Mouse (Mus musculus) limb, embryonic 11.5 days (tissue): ENCODE measurements around the gene Gm44973. TPM values are rescaled to one million over a fixed set of nuclear protein-coding genes. Genes with fewer than 3 reads are reported as not detected.

ENCODE experiments used
- ATAC-seq: fragments of 200-750 bp; cut with Nextera tagmentation; 2 replicates; pipeline ENCODE4 v1.8.0; 2017; ENCODE audit warnings: low read depth; ENCODE audit not compliant: insufficient number of reproducible peaks, low FRiP score, low TSS enrichment
- DNase-seq: peaks from one replicate; pipeline ENCODE4 v3.0.0-alpha.2; 2015; ENCODE audit warnings: low spot score
- H3K27ac ChIP-seq: fragments of 300-500 bp; sonication (generic); replicated peaks from 2 replicates; pipeline ENCODE4 v1.5.1; 2014; ENCODE audit warnings: low read depth, mild to moderate bottlenecking, low read length
- H3K27me3 ChIP-seq: fragments of 300-500 bp; sonication (generic); 2 replicates; pipeline ENCODE4 v1.6.1; 2014; ENCODE audit warnings: mild to moderate bottlenecking, low read length, mixed read lengths; ENCODE audit not compliant: control insufficient read depth, insufficient read depth
- H3K36me3 ChIP-seq: fragments of 300-500 bp; sonication (generic); 2 replicates; pipeline ENCODE4 v1.6.1; 2014; ENCODE audit warnings: mild to moderate bottlenecking, low read length, moderate library complexity, mixed read lengths; ENCODE audit not compliant: control insufficient read depth, insufficient read depth
- H3K4me1 ChIP-seq: fragments of 300-500 bp; sonication (generic); 2 replicates; pipeline ENCODE4 v1.6.1; 2014; ENCODE audit warnings: low read length, mixed read lengths; ENCODE audit not compliant: control insufficient read depth, insufficient read depth
- H3K4me2 ChIP-seq: fragments of 300-500 bp; sonication (generic); 2 replicates; pipeline ENCODE4 v1.6.1; 2014; ENCODE audit warnings: low read depth, mild to moderate bottlenecking, moderate library complexity; ENCODE audit not compliant: severe bottlenecking
- H3K4me3 ChIP-seq: fragments of 300-500 bp; sonication (generic); 2 replicates; pipeline ENCODE4 v1.5.1; 2014; ENCODE audit warnings: low read depth, low read length
- H3K9ac ChIP-seq: fragments of 300-500 bp; sonication (generic); 2 replicates; pipeline ENCODE4 v1.6.1; 2014; ENCODE audit warnings: mild to moderate bottlenecking, low read length
- H3K9me3 ChIP-seq: fragments of 300-500 bp; sonication (generic); 2 replicates; pipeline ENCODE4 v1.6.1; 2016; ENCODE audit warnings: low read length; ENCODE audit not compliant: control insufficient read depth
- whole genome bisulfite sequencing: fragments of 180-500 bp; shearing (Covaris S2); extraction: QIAGEN DNeasy Blood & Tissue Kit; methylation state at CpG from one replicate; pipeline ENCODE4 v1.1.7; 2014; 5-methylcytosine and 5-hydroxymethylcytosine counted together
- polyA plus RNA-seq: library from polyadenylated mRNA; unstranded; fragments of >200 nt; fragmentation: Nextera tagmentation; extraction: Ambion mirVana; gene quantifications from 2 replicates; pipeline ENCODE4 v1.2.1, GENCODE M21; 2014

Gm44973 gene
- polyA plus RNA-seq, 1 experiment from 2014 or later: 0.45 TPM

DNA sequence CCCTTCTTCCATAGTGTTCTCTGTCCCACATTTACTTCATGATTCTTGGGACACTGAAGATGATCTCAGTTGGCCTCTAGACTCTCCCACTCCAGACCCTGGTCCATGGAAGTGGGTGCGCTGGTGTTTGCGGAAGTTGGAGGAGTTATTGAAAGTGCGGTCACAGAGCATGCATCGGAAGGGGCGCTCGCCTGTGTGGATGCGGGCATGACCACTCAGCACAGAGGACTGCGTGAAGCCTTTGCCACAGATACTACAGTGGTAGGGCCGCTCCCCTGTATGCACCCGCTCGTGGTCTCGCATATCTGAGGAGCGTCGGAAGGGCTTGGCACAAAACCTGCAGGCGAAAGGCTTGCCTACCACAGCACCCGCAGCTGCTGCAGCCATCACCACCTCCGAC, 20.3 kb downstream of the Gm44973 start:
- Histone ChIP-seq H3K9me3 (peaks cover 26% of the 10 kb centered on the region), H3K36me3 (peaks cover 38% of the 10 kb centered on the region)
- ATAC-seq: no peak

GRCm38 (mm10) chr7:5036136-5036535, 20.8 kb downstream of the Gm44973 start:
- Histone ChIP-seq H3K4me3 (no peak overlapping the region), H3K27me3 (no peaks in the 10 kb centered on the region), H3K4me2 (no peak overlapping the region), H3K9ac (no peak overlapping the region), H3K36me3 (peaks cover 33% of the 10 kb centered on the region), H3K9me3 (peaks cover 21% of the 10 kb centered on the region), H3K27ac (no peak overlapping the region), H3K4me1 (no peaks in the 10 kb centered on the region)
- 91% methylated on average over 9 of the region's 9 CpGs for WGBS
- DNase-seq (no peak), ATAC-seq (no peak)

More for the DNA sequence above, 20.3 kb downstream of the Gm44973 start:
- DNase-seq: no peak
- Histone ChIP-seq H3K4me1 (no peaks in the 10 kb centered on the region), H3K27ac (no peak overlapping the region), H3K4me2 (no peak overlapping the region), H3K4me3 (no peak overlapping the region), H3K9ac (no peak overlapping the region), H3K27me3 (no peaks in the 10 kb centered on the region)
- 96% methylated on average over 17 of the region's 17 CpGs for WGBS

DNA sequence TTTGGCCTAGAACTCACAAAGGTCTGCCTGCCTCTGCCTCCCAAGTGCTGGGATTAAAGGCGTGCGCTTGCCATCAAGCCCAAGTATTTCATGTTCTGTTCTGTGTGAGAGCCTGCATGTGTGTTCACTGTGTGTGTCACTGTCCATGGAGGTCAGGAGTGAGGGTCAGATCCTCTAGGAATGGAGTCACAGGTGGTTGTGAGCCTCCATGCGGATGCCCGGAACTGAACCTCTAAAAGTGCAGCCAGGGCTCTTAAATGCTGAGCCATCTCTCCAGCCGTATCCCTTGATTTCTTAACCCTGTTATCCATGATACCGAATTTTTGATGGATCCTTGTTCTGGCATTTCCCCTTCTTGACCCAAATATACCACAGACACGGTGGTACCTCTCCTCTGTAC, 21.7 kb downstream of the Gm44973 start:
- no peak overlapping the region for H3K4me2 ChIP-seq
- peaks cover 12% of the 10 kb centered on the region; the same call in 1 of the 2 replicates for H3K9me3 ChIP-seq
- ATAC-seq (no peak), DNase-seq (no peak)
- H3K27me3 ChIP-seq: no peaks in the 10 kb centered on the region
- H3K36me3 ChIP-seq: peaks cover 24% of the 10 kb centered on the region
- H3K4me3 ChIP-seq: no peak overlapping the region
- no peak overlapping the region for H3K9ac ChIP-seq
- no peak overlapping the region for H3K27ac ChIP-seq
- H3K4me1 ChIP-seq: no peaks in the 10 kb centered on the region
- WGBS: 91% methylated on average over 7 of the region's 7 CpGs

GRCm38 (mm10) chr7:5037467-5037866, 22.2 kb downstream of the Gm44973 start:
- WGBS: 89% methylated on average over 8 of the region's 8 CpGs
- H3K27ac ChIP-seq: no peak overlapping the region
- DNase-seq: no peak
- no peaks in the 10 kb centered on the region for H3K27me3 ChIP-seq
- H3K4me2 ChIP-seq: peak overlapping the region; percentile 48
- H3K4me3 ChIP-seq: no peak overlapping the region; the same call in 1 of the 2 replicates
- H3K4me1 ChIP-seq: no peaks in the 10 kb centered on the region
- H3K9me3 ChIP-seq: peaks cover 8% of the 10 kb centered on the region; the same call in 1 of the 2 replicates
- H3K36me3 ChIP-seq: peaks cover 19% of the 10 kb centered on the region
- ATAC-seq: no peak
- no peak overlapping the region for H3K9ac ChIP-seq

- Histone ChIP-seq H3K4me2 (peak within 1 kb of the TSS; percentile 48), H3K27ac (peak within 1 kb of the TSS; percentile 81), H3K9ac (peak within 1 kb of the TSS; percentile 66), H3K4me3 (peak within 1 kb of the TSS; percentile 55), H3K27me3 (no peaks in the 10 kb centered on the region), H3K4me1 (no peaks in the 10 kb centered on the region), H3K9me3 (peaks cover 3% of the 10 kb centered on the region; the same call in 1 of the 2 replicates), H3K36me3 (peaks cover 12% of the 10 kb centered on the region)
- peak; percentile 93 for DNase-seq
- ATAC-seq: peak; percentile 94
- under 1% methylated on average over 48 of the region's 48 CpGs for WGBS
Observed at GRCm38 (mm10) chr7:5038109-5038732, 22.9 kb downstream of the Gm44973 start, which contains the start of gene Zfp784. Gene Zfp784 (minus strand): TSS chr7:5038446.

DNA sequence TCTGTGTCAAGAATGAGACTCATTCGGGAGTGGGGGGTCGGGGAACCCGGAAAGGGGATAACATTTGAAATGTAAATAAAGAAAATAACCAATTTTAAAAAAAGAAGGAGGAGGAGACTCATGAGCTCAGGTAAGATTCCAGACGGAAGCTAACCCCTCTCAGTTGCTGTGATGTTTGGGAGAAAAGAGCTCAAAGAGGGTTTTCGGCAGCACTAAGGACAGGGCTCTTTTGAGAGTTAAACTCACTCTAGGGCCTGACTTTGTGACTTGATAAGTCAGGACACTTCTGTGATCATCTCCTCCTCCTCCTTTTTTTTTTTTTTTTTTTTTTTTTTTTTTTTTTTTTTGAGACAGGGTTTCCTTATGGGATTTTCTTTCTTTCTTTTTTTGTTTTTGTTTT, 23.6 kb downstream of the Gm44973 start:
- 45% methylated on average over 5 of the region's 5 CpGs for WGBS

GRCm38 (mm10) chr7:5044981-5045380, 29.7 kb downstream of the Gm44973 start:
- no peaks in the 10 kb centered on the region for H3K27me3 ChIP-seq
- ATAC-seq (no peak), DNase-seq (no peak)
- H3K27ac ChIP-seq: no peak overlapping the region
- no peaks in the 10 kb centered on the region for H3K9me3 ChIP-seq
- no peak overlapping the region for H3K4me3 ChIP-seq
- H3K36me3 ChIP-seq: no peaks in the 10 kb centered on the region
- no peak overlapping the region for H3K9ac ChIP-seq
- H3K4me2 ChIP-seq: no peak overlapping the region
- H3K4me1 ChIP-seq: no peaks in the 10 kb centered on the region
- 83% methylated on average over 2 of the region's 2 CpGs for whole genome bisulfite sequencing

More for the DNA sequence above, 23.6 kb downstream of the Gm44973 start:
- Histone ChIP-seq H3K36me3 (peaks cover 5% of the 10 kb centered on the region), H3K4me3 (peak overlapping the region; percentile 55), H3K9me3 (peaks cover 3% of the 10 kb centered on the region; the same call in 1 of the 2 replicates), H3K27me3 (no peaks in the 10 kb centered on the region), H3K4me1 (no peaks in the 10 kb centered on the region), H3K27ac (no peak overlapping the region), H3K9ac (peak overlapping the region; percentile 66; the same call in 1 of the 2 replicates), H3K4me2 (peak overlapping the region; percentile 48)
- ATAC-seq (no peak), DNase-seq (no peak)

- ATAC-seq (no peak), DNase-seq (no peak)
- no peaks in the 10 kb centered on the region for H3K4me1 ChIP-seq
- no peak overlapping the region for H3K27ac ChIP-seq
- H3K27me3 ChIP-seq: no peaks in the 10 kb centered on the region
- no peak overlapping the region for H3K4me2 ChIP-seq
- no peaks in the 10 kb centered on the region for H3K9me3 ChIP-seq
- WGBS: 65% methylated on average over 2 of the region's 2 CpGs
- no peak overlapping the region for H3K9ac ChIP-seq
- no peak overlapping the region for H3K4me3 ChIP-seq
- no peaks in the 10 kb centered on the region for H3K36me3 ChIP-seq
Observed at GRCm38 (mm10) chr7:5046112-5046511, 30.8 kb downstream of the Gm44973 start.
